Mouse (Mus musculus): ENCODE data around the gene Dis3. TPM values are rescaled to one million over a fixed set of nuclear protein-coding genes. Genes with fewer than 3 reads are reported as not detected.

Gene Dis3
- polyA plus RNA-seq, 1 experiment from 2014 or later, result 9.1 TPM

GRCm38 (mm10) chr14:99134048-99134447 is 34.5 kb upstream of the Dis3 start:
- Histone ChIP-seq H3K27ac (ENCODE audit: low read depth, low read length) (no peak overlapping the region), H3K36me3 (ENCODE audit: control insufficient read depth, insufficient read depth) (peaks cover 33% of the 10 kb centered on the region), H3K9ac (ENCODE audit: low read depth, low read length) (no peak overlapping the region), H3K4me2 (replicated peaks; ENCODE audit: low read depth) (no peak overlapping the region), H3K4me1 (replicated peaks; ENCODE audit: control insufficient read depth, insufficient read depth, low read length) (0 out of 2 replicates have a peak, but pooled peaks cover 5% of the 10 kb centered on the region), H3K4me3 (ENCODE audit: low read depth, low read length) (no peak overlapping the region), H3K27me3 (replicated peaks; ENCODE audit: control insufficient read depth, insufficient read depth, low read length) (no peaks in the 10 kb centered on the region), H3K9me3 (ENCODE audit: control insufficient read depth) (no peaks in the 10 kb centered on the region)
- ATAC-seq, result no peak
- TF ChIP-seq CTCF (IDR thresholded peaks at IDR 0.05; ENCODE audit: low read depth), result no peak
- WGBS, result 84% methylated on average over 2 of the region's 2 CpGs

GRCm38 (mm10) chr14:99129050-99129449 is 29.5 kb upstream of the Dis3 start:
- H3K9me3 ChIP-seq (ENCODE audit: control insufficient read depth), result no peaks in the 10 kb centered on the region
- TF ChIP-seq CTCF (IDR thresholded peaks at IDR 0.05; ENCODE audit: low read depth), result no peak
- H3K27ac ChIP-seq (ENCODE audit: low read depth, low read length), result no peak overlapping the region
- no peak overlapping the region for H3K4me3 ChIP-seq (ENCODE audit: low read depth, low read length)
- no peaks in the 10 kb centered on the region for H3K4me1 ChIP-seq (replicated peaks; ENCODE audit: control insufficient read depth, insufficient read depth, low read length)
- H3K27me3 ChIP-seq (replicated peaks; ENCODE audit: control insufficient read depth, insufficient read depth, low read length), result no peaks in the 10 kb centered on the region
- H3K9ac ChIP-seq (ENCODE audit: low read depth, low read length), result no peak overlapping the region
- 70% methylated on average over 2 of the region's 2 CpGs for WGBS
- peak; percentile 94 for ATAC-seq
- H3K36me3 ChIP-seq (ENCODE audit: control insufficient read depth, insufficient read depth), result peaks cover 14% of the 10 kb centered on the region
- H3K4me2 ChIP-seq (replicated peaks; ENCODE audit: low read depth), result no peak overlapping the region

- Histone ChIP-seq H3K4me2 (replicated peaks; ENCODE audit: low read depth) (no peak overlapping the region), H3K27ac (ENCODE audit: low read depth, low read length) (no peak overlapping the region), H3K9ac (ENCODE audit: low read depth, low read length) (no peak overlapping the region), H3K4me1 (replicated peaks; ENCODE audit: control insufficient read depth, insufficient read depth, low read length) (no peaks in the 10 kb centered on the region), H3K9me3 (ENCODE audit: control insufficient read depth) (no peaks in the 10 kb centered on the region), H3K27me3 (replicated peaks; ENCODE audit: control insufficient read depth, insufficient read depth, low read length) (no peaks in the 10 kb centered on the region), H3K36me3 (ENCODE audit: control insufficient read depth, insufficient read depth) (peaks cover 11% of the 10 kb centered on the region; the same call in 1 of the 2 replicates), H3K4me3 (ENCODE audit: low read depth, low read length) (no peak overlapping the region)
- TF ChIP-seq CTCF (IDR thresholded peaks at IDR 0.05; ENCODE audit: low read depth), result no peak
- no peak for ATAC-seq
- 33% methylated on average over 1 of the region's 1 CpGs for WGBS
Observed at GRCm38 (mm10) chr14:99127509-99127908, 27.9 kb upstream of the Dis3 start.

- no peaks in the 10 kb centered on the region for H3K4me1 ChIP-seq (replicated peaks; ENCODE audit: control insufficient read depth, insufficient read depth, low read length)
- H3K36me3 ChIP-seq (ENCODE audit: control insufficient read depth, insufficient read depth), result peaks cover 7% of the 10 kb centered on the region; the same call in 1 of the 2 replicates
- H3K4me3 ChIP-seq (ENCODE audit: low read depth, low read length), result no peak overlapping the region
- no peak overlapping the region for H3K4me2 ChIP-seq (replicated peaks; ENCODE audit: low read depth)
- H3K27me3 ChIP-seq (replicated peaks; ENCODE audit: control insufficient read depth, insufficient read depth, low read length), result no peaks in the 10 kb centered on the region
- no peak overlapping the region for H3K27ac ChIP-seq (ENCODE audit: low read depth, low read length)
- H3K9me3 ChIP-seq (ENCODE audit: control insufficient read depth), result no peaks in the 10 kb centered on the region
- TF ChIP-seq CTCF (IDR thresholded peaks at IDR 0.05; ENCODE audit: low read depth), result no peak
- ATAC-seq, result no peak
- no peak overlapping the region for H3K9ac ChIP-seq (ENCODE audit: low read depth, low read length)
- 66% methylated on average over 4 of the region's 4 CpGs for WGBS
Observed at GRCm38 (mm10) chr14:99126713-99127112, 27.1 kb upstream of the Dis3 start.

GRCm38 (mm10) chr14:99124076-99124475 is 24.5 kb upstream of the Dis3 start:
- no peaks in the 10 kb centered on the region for H3K36me3 ChIP-seq (ENCODE audit: control insufficient read depth, insufficient read depth)
- ATAC-seq, result no peak
- no peaks in the 10 kb centered on the region for H3K27me3 ChIP-seq (replicated peaks; ENCODE audit: control insufficient read depth, insufficient read depth, low read length)
- H3K27ac ChIP-seq (ENCODE audit: low read depth, low read length), result no peak overlapping the region
- H3K4me2 ChIP-seq (replicated peaks; ENCODE audit: low read depth), result no peak overlapping the region
- no peak overlapping the region for H3K9ac ChIP-seq (ENCODE audit: low read depth, low read length)
- no peaks in the 10 kb centered on the region for H3K9me3 ChIP-seq (ENCODE audit: control insufficient read depth)
- H3K4me3 ChIP-seq (ENCODE audit: low read depth, low read length), result no peak overlapping the region
- WGBS, result 83% methylated on average over 4 of the region's 4 CpGs
- 0 out of 2 replicates have a peak, but pooled peaks have one; percentile 11 for TF ChIP-seq CTCF (IDR thresholded peaks at IDR 0.05; ENCODE audit: low read depth)
- no peaks in the 10 kb centered on the region for H3K4me1 ChIP-seq (replicated peaks; ENCODE audit: control insufficient read depth, insufficient read depth, low read length)

GRCm38 (mm10) chr14:99121584-99122339 is 22.2 kb upstream of the Dis3 start:
- no peak overlapping the region for H3K4me3 ChIP-seq (ENCODE audit: low read depth, low read length)
- H3K27me3 ChIP-seq (replicated peaks; ENCODE audit: control insufficient read depth, insufficient read depth, low read length), result no peaks in the 10 kb centered on the region
- H3K9ac ChIP-seq (ENCODE audit: low read depth, low read length), result no peak overlapping the region
- WGBS, result 51% methylated on average over 11 of the region's 11 CpGs
- H3K4me1 ChIP-seq (replicated peaks; ENCODE audit: control insufficient read depth, insufficient read depth, low read length), result no peaks in the 10 kb centered on the region
- ATAC-seq, result peak; percentile 86
- H3K36me3 ChIP-seq (ENCODE audit: control insufficient read depth, insufficient read depth), result peaks cover 5% of the 10 kb centered on the region
- peak overlapping the region; percentile 21 for H3K4me2 ChIP-seq (replicated peaks; ENCODE audit: low read depth)
- H3K9me3 ChIP-seq (ENCODE audit: control insufficient read depth), result no peaks in the 10 kb centered on the region
- 0 out of 2 replicates have a peak overlapping the region, but pooled peaks have one; percentile 31 for H3K27ac ChIP-seq (ENCODE audit: low read depth, low read length)
- no peak for TF ChIP-seq CTCF (IDR thresholded peaks at IDR 0.05; ENCODE audit: low read depth)

Measured in intestine, postnatal 0 days (tissue).